Mouse (Mus musculus) CH12.LX (cell line): ENCODE measurements around the gene Cacna1i. TPM values are rescaled to one million over a fixed set of nuclear protein-coding genes. Genes with fewer than 3 reads are reported as not detected.

Experiments used
- DNase-seq: peaks from one replicate; pipeline ENCODE4 v3.0.0-alpha.2; 2013; ENCODE audit errors: extremely low read depth
- H3K27ac ChIP-seq: 2 replicates; pipeline ENCODE4 v1.5.1; 2012; ENCODE audit warnings: low read depth, mild to moderate bottlenecking, control low read depth, moderate library complexity; ENCODE audit not compliant: insufficient read depth
- H3K27me3 ChIP-seq: replicated peaks from 2 replicates; pipeline ENCODE3; 2012; ENCODE audit warnings: inconsistent platforms
- H3K36me3 ChIP-seq, 2 experiments: replicated peaks in 1 of 2; 2 replicates each; pipeline versions ENCODE3 to v1.6.1; 2012; ENCODE audit warnings: inconsistent platforms in 1 of 2, low read length in 1 of 2, mild to moderate bottlenecking in 1 of 2, mixed read lengths in 1 of 2, moderate library complexity in 1 of 2; ENCODE audit not compliant: control insufficient read depth in 1 of 2, insufficient read depth in 1 of 2
- H3K4me1 ChIP-seq, 2 experiments: 2 replicates each; pipeline ENCODE4 v1.6.1; 2012; ENCODE audit warnings: inconsistent platforms in 1 of 2, moderate library complexity in 1 of 2; ENCODE audit not compliant: insufficient read depth in 2 of 2, control insufficient read depth in 1 of 2
- H3K4me2 ChIP-seq: 2 replicates; pipeline ENCODE4 v1.6.1; 2012; ENCODE audit warnings: low read depth, mild to moderate bottlenecking, control low read depth; ENCODE audit not compliant: poor library complexity, insufficient read depth, severe bottlenecking
- H3K4me3 ChIP-seq, 3 experiments: fragments of 150-350 bp in 1 of 3; sonication (generic) in 1 of 3; replicated peaks in 1 of 3; 2 replicates each; pipeline versions ENCODE3 to v1.5.1; 2011 to 2012; ENCODE audit warnings: low read depth in 2 of 3, low read length in 2 of 3, mild to moderate bottlenecking in 2 of 3, moderate library complexity in 2 of 3, control low read depth in 1 of 3, improper control_type of control experiment in 1 of 3, inconsistent platforms in 1 of 3, mixed read lengths in 1 of 3; ENCODE audit not compliant: poor library complexity in 1 of 3
- H3K79me2 ChIP-seq: replicated peaks from 2 replicates; pipeline ENCODE4 v1.6.1; 2012; ENCODE audit warnings: mild to moderate bottlenecking, moderate library complexity; ENCODE audit not compliant: control insufficient read depth, poor library complexity, insufficient read depth, severe bottlenecking; ENCODE audit errors: extremely low read depth
- H3K9ac ChIP-seq: 2 replicates; pipeline ENCODE4 v1.6.1; 2012; ENCODE audit warnings: low read depth, mild to moderate bottlenecking, control low read depth, moderate library complexity; ENCODE audit not compliant: insufficient read depth
- H3K9me3 ChIP-seq: replicated peaks from 2 replicates; pipeline ENCODE3; 2012; ENCODE audit warnings: low read length, inconsistent platforms, mixed read lengths
- CHD1 ChIP-seq: IDR thresholded peaks from 2 replicates; pipeline ENCODE4 v1.6.1; 2012; ENCODE audit warnings: low read depth, low read length, improper control_type of control experiment, inconsistent platforms
- CHD2 ChIP-seq: IDR thresholded peaks from 2 replicates; pipeline ENCODE4 v1.6.1; 2011; ENCODE audit warnings: low read length, improper control_type of control experiment
- CTCF ChIP-seq, 2 experiments: IDR thresholded peaks in 1 of 2; conservative IDR thresholded peaks in 1 of 2; 2 replicates each; pipeline ENCODE4 v1.5.1; 2011 to 2012; ENCODE audit warnings: low read depth in 2 of 2, low read length in 2 of 2, improper control_type of control experiment in 1 of 2, inconsistent platforms in 1 of 2, mild to moderate bottlenecking in 1 of 2, moderate library complexity in 1 of 2
- E2F4 ChIP-seq: IDR thresholded peaks from 2 replicates; pipeline ENCODE4 v1.6.1; 2011; ENCODE audit warnings: low read depth, low read length, improper control_type of control experiment; ENCODE audit not compliant: insufficient replicate concordance
- ELF1 ChIP-seq: IDR thresholded peaks from 2 replicates; pipeline ENCODE4 v1.6.1; 2014; ENCODE audit warnings: low read depth, mild to moderate bottlenecking, inconsistent platforms, low read length, improper control_type of control experiment
- EP300 ChIP-seq: IDR thresholded peaks from 2 replicates; pipeline ENCODE4 v1.6.1; 2011; ENCODE audit warnings: low read length, improper control_type of control experiment
- ETS1 ChIP-seq: conservative IDR thresholded peaks from 2 replicates; pipeline ENCODE4 v1.6.1; 2012; ENCODE audit warnings: low read depth, mild to moderate bottlenecking, inconsistent platforms, low read length, improper control_type of control experiment, moderate library complexity
- GABPA ChIP-seq: IDR thresholded peaks from 2 replicates; pipeline ENCODE4 v1.6.1; 2012; ENCODE audit warnings: low read depth, low read length, improper control_type of control experiment, inconsistent platforms; ENCODE audit not compliant: insufficient replicate concordance
- HCFC1 ChIP-seq: IDR thresholded peaks from 2 replicates; pipeline ENCODE4 v1.6.1; 2012; ENCODE audit warnings: low read depth, mild to moderate bottlenecking, inconsistent platforms, low read length, improper control_type of control experiment
- JUN ChIP-seq: IDR thresholded peaks from 2 replicates; pipeline ENCODE4 v1.6.1; 2011; ENCODE audit warnings: low read depth, mild to moderate bottlenecking, low read length, improper control_type of control experiment, moderate library complexity; ENCODE audit not compliant: insufficient read depth
- JUND ChIP-seq: conservative IDR thresholded peaks from 2 replicates; pipeline ENCODE4 v1.6.1; 2011; ENCODE audit warnings: low read depth, low read length, improper control_type of control experiment
- KAT2A ChIP-seq: IDR thresholded peaks from 2 replicates; pipeline ENCODE4 v1.6.1; 2012; ENCODE audit warnings: low read length, improper control_type of control experiment, inconsistent platforms; ENCODE audit not compliant: insufficient replicate concordance
- MAX ChIP-seq: IDR thresholded peaks from 2 replicates; pipeline ENCODE4 v1.6.1; 2011; ENCODE audit warnings: low read length, improper control_type of control experiment
- MEF2A ChIP-seq: IDR thresholded peaks from 2 replicates; pipeline ENCODE4 v1.6.1; 2014; ENCODE audit warnings: low read depth, mild to moderate bottlenecking, inconsistent platforms, low read length, improper control_type of control experiment, borderline replicate concordance
- MXI1 ChIP-seq: IDR thresholded peaks from 2 replicates; pipeline ENCODE4 v1.6.1; 2011; ENCODE audit warnings: mild to moderate bottlenecking, low read depth, low read length, improper control_type of control experiment
- MYC ChIP-seq: IDR thresholded peaks from 2 replicates; pipeline ENCODE4 v1.6.1; 2011; ENCODE audit warnings: low read depth, mild to moderate bottlenecking, improper control_type of control experiment, low read length
- NELFE ChIP-seq: IDR thresholded peaks from 2 replicates; pipeline ENCODE4 v1.6.1; 2011; ENCODE audit warnings: low read depth, low read length, improper control_type of control experiment
- NRF1 ChIP-seq: IDR thresholded peaks from 2 replicates; pipeline ENCODE4 v1.6.1; 2014; ENCODE audit warnings: low read depth, mild to moderate bottlenecking, inconsistent platforms, low read length, improper control_type of control experiment, moderate library complexity
- PAX5 ChIP-seq: IDR thresholded peaks from 2 replicates; pipeline ENCODE4 v1.6.1; 2012; ENCODE audit warnings: low read length, inconsistent platforms, mixed read lengths
- POLR2A ChIP-seq: IDR thresholded peaks from 2 replicates; pipeline ENCODE4 v1.6.1; 2011; ENCODE audit warnings: low read depth, mild to moderate bottlenecking, improper control_type of control experiment, low read length
- POLR2AphosphoS2 ChIP-seq: IDR thresholded peaks from 2 replicates; pipeline ENCODE4 v1.6.1; 2011; ENCODE audit warnings: low read depth, low read length, improper control_type of control experiment
- RCOR1 ChIP-seq: conservative IDR thresholded peaks from 2 replicates; pipeline ENCODE4 v1.6.1; 2012; ENCODE audit warnings: low read depth, mild to moderate bottlenecking, inconsistent platforms, low read length, improper control_type of control experiment
- TCF12 ChIP-seq: IDR thresholded peaks from 2 replicates; pipeline ENCODE4 v1.6.1; 2014; ENCODE audit warnings: low read depth, mild to moderate bottlenecking, inconsistent platforms, low read length, improper control_type of control experiment
- ZMIZ1 ChIP-seq: IDR thresholded peaks from 2 replicates; pipeline ENCODE4 v1.6.1; 2012; ENCODE audit warnings: low read depth, mild to moderate bottlenecking, inconsistent platforms, low read length, improper control_type of control experiment
- ZNF384 ChIP-seq: IDR thresholded peaks from 2 replicates; pipeline ENCODE4 v1.6.1; 2012; ENCODE audit warnings: low read depth, low read length, improper control_type of control experiment, inconsistent platforms
- dilution Hi-C: fragments of 300-500 bp; cut with MboI; formaldehyde crosslinking; loops from 2 replicates; pipeline ENCODE4 v1.14.3; 2020; ENCODE audit warnings: low sequenced_read_pairs; ENCODE audit not compliant: extremely low pct_unique_long_range_greater_than_20kb, extremely low pct_ligation_motif_present
- in situ Hi-C: fragments of 300-500 bp; cut with MboI; formaldehyde crosslinking; loops from 3 replicates; pipeline ENCODE4 v1.14.3; 2019; ENCODE audit warnings: low sequenced_read_pairs, low pct_ligation_motif_present, low pct_unique_long_range_greater_than_20kb, mixed read lengths
- polyA plus RNA-seq: library from polyadenylated mRNA; unstranded; fragments of >175 nt; gene quantifications from 2 replicates; pipeline ENCODE4 v1.2.1, GENCODE M21; 2012; ENCODE audit warnings: low read depth; ENCODE audit not compliant: insufficient read length
- total RNA-seq, 2 experiments: library from RNA; depleted of rRNA; stranded (reverse); fragments of 300-350 nt in 1 of 2; fragments of >200 nt in 1 of 2; gene quantifications; 2 replicates each; pipeline ENCODE4 v1.2.3; 2012 to 2014

Cacna1i gene
- total and polyA plus RNA-seq, 3 experiments = under 0.01 TPM; not detected in 2

GRCm38 (mm10) chr15:80318543-80319255 lies 31.7 kb downstream of the Cacna1i start:
- Histone ChIP-seq H3K9me3 (peaks cover 7% of the 10 kb centered on the region), H3K4me1 (peaks cover 23 to 44% of the 10 kb centered on the region in 2 experiments), H3K27me3 (peaks cover 87% of the 10 kb centered on the region), H3K36me3 (no peaks in the 10 kb centered on the region), H3K4me3 (no peak overlapping the region), H3K4me2 (no peak overlapping the region), H3K9ac (no peak overlapping the region), H3K79me2 (no peaks in the 10 kb centered on the region), H3K27ac (no peak overlapping the region)
- DNase-seq = no peak
- in situ Hi-C loops = no loop called here
- dilution Hi-C loops = no loop called here
- TF ChIP-seq MYC = no peak

- peak overlapping the region; percentile 53; the same call in 1 of the 2 replicates for H3K4me2 ChIP-seq
- no peak overlapping the region for H3K27ac ChIP-seq
- peak; percentile 60 for DNase-seq
- H3K36me3 ChIP-seq = no peaks in the 10 kb centered on the region
- H3K4me1 ChIP-seq = peaks cover 23 to 44% of the 10 kb centered on the region in 2 experiments
- H3K79me2 ChIP-seq = no peaks in the 10 kb centered on the region
- H3K27me3 ChIP-seq = peaks cover 86% of the 10 kb centered on the region
- in situ Hi-C loops = no loop called here
- dilution Hi-C loops = no loop called here
- no peak overlapping the region for H3K4me3 ChIP-seq
- TF ChIP-seq ETS1 (peak; percentile 74), RCOR1 (no peak), ZNF384 (peak; percentile 76), EP300 (0 out of 2 replicates have a peak, but pooled peaks have one; percentile 30), ELF1 (0 out of 2 replicates have a peak, but pooled peaks have one; percentile 6), TCF12 (0 out of 2 replicates have a peak, but pooled peaks have one; percentile 42), ZMIZ1 (no peak), JUN (0 out of 2 replicates have a peak, but pooled peaks have one; percentile 23), JUND (0 out of 2 replicates have a peak, but pooled peaks have one; percentile 22)
- peaks cover 7% of the 10 kb centered on the region for H3K9me3 ChIP-seq
- H3K9ac ChIP-seq = no peak overlapping the region
Observed at GRCm38 (mm10) chr15:80319315-80319714, 32.3 kb downstream of the Cacna1i start.

GRCm38 (mm10) chr15:80319921-80320320 lies 32.9 kb downstream of the Cacna1i start:
- H3K4me3 ChIP-seq = no peak overlapping the region
- in situ Hi-C loops (no loop called here), dilution Hi-C loops (no loop called here)
- peaks cover 23 to 44% of the 10 kb centered on the region in 2 experiments for H3K4me1 ChIP-seq
- peak overlapping the region; percentile 53 for H3K4me2 ChIP-seq
- H3K9ac ChIP-seq = no peak overlapping the region
- peak; percentile 49 for DNase-seq
- H3K79me2 ChIP-seq = no peaks in the 10 kb centered on the region
- H3K27ac ChIP-seq = no peak overlapping the region
- H3K36me3 ChIP-seq = no peaks in the 10 kb centered on the region
- peaks cover 90% of the 10 kb centered on the region for H3K27me3 ChIP-seq
- peaks cover 7% of the 10 kb centered on the region for H3K9me3 ChIP-seq
- TF ChIP-seq POLR2A (no peak), JUND (no peak), MXI1 (no peak), POLR2AphosphoS2 (no peak), E2F4 (no peak), JUN (no peak), MAX (no peak), CHD1 (no peak), GABPA (no peak), MEF2A (no peak), KAT2A (no peak), CTCF (conservative IDR thresholded peaks at IDR 0.05 in 1 of 2, IDR thresholded peaks at IDR 0.05 in 1 of 2; ENCODE audit: low read depth in 2 of 2, low read length in 2 of 2) (no peak), HCFC1 (no peak), CHD2 (peak; percentile 65), ETS1 (peak; percentile 34), NRF1 (no peak), PAX5 (no peak), EP300 (peak; percentile 88), NELFE (no peak)
